ENCODE assay signal across 9 mouse cellular contexts in genomic region chr1:160044237-160045021, GRCm38 (mm10). TPM values are rescaled to one million over a fixed set of nuclear protein-coding genes. Genes with fewer than 3 reads are reported as not detected.
DNase-seq lines count a peak whose midpoint lies in the region; ATAC-seq lines count a peak whose summit lies in the region.
"Had no signal": no experiment of that assay in that cellular context is flagged by ENCODE, and none has a peak within 500 bp of the region (broad histone marks: within the 10 kb centered on the region; RNA-seq: fewer than 3 reads in every experiment).

TSS of gene 4930523C07Rik (plus strand) at chr1:160044382.

- peak; percentile 9 for DNase-seq in layer of hippocampus, adult 11-12 months (ENCODE audit: low spot score)
- DNase-seq in layer of hippocampus, postnatal 14 days (ENCODE audit: low spot score in 2 of 2), result no peak
- peak; percentile 9 for DNase-seq in cerebellum, adult 11 months
- DNase-seq in hindbrain, embryonic 10.5 days (ENCODE audit: low spot score), result peak; percentile 50
- peak; percentile 73 to 75 for DNase-seq in spleen, postnatal 14 days (ENCODE audit: low spot score in 2 of 2)

- H3K27me3 ChIP-seq in forebrain, embryonic 16.5 days (replicated peaks; ENCODE audit: control insufficient read depth, insufficient read depth, low read length), result no peaks in the 10 kb centered on the region
- no peaks in the 10 kb centered on the region for H3K27me3 ChIP-seq in hindbrain, embryonic 10.5 days (ENCODE audit: insufficient read depth, poor library complexity, severe bottlenecking)
- H3K27me3 ChIP-seq in limb, embryonic 13.5 days, result no peaks in the 10 kb centered on the region; the same call in 1 of the 2 replicates
- peaks cover 7% of the 10 kb centered on the region; the same call in 1 of the 2 replicates for H3K27me3 ChIP-seq in midbrain, embryonic 13.5 days

- H3K27ac ChIP-seq in forebrain, embryonic 16.5 days (ENCODE audit: low read length), result no peak within 1 kb of the TSS
- peak within 1 kb of the TSS; percentile 81 for H3K27ac ChIP-seq in hindbrain, embryonic 10.5 days
- no peak within 1 kb of the TSS; the same call in 1 of the 2 replicates for H3K27ac ChIP-seq in limb, embryonic 13.5 days
- no peak within 1 kb of the TSS for H3K27ac ChIP-seq in midbrain, embryonic 13.5 days

- peak within 1 kb of the TSS; percentile 40; the same call in 1 of the 2 replicates for H3K9ac ChIP-seq in forebrain, embryonic 16.5 days (replicated peaks; ENCODE audit: low read depth, low read length)
- peak within 1 kb of the TSS; percentile 72 for H3K9ac ChIP-seq in limb, embryonic 13.5 days
- peak within 1 kb of the TSS; percentile 36; the same call in 1 of the 2 replicates for H3K9ac ChIP-seq in midbrain, embryonic 13.5 days (replicated peaks)

- H3K4me2 ChIP-seq in forebrain, embryonic 16.5 days (ENCODE audit: low read length), result peak within 1 kb of the TSS; percentile 62
- peak within 1 kb of the TSS; percentile 82 for H3K4me2 ChIP-seq in limb, embryonic 13.5 days (replicated peaks)
- H3K4me2 ChIP-seq in midbrain, embryonic 13.5 days (replicated peaks), result peak within 1 kb of the TSS; percentile 62

- H3K9me3 ChIP-seq in forebrain, embryonic 16.5 days (ENCODE audit: control insufficient read depth, low read length), result no peaks in the 10 kb centered on the region
- H3K9me3 ChIP-seq in hindbrain, embryonic 10.5 days, result no peaks in the 10 kb centered on the region
- H3K9me3 ChIP-seq in limb, embryonic 13.5 days, result no peaks in the 10 kb centered on the region
- H3K9me3 ChIP-seq in midbrain, embryonic 13.5 days, result no peaks in the 10 kb centered on the region
- H3K9me3 ChIP-seq: G1E had no signal

- WGBS in forebrain, embryonic 16.5 days, result 2% methylated on average over 33 of the region's 33 CpGs
- 3% methylated on average over 33 of the region's 33 CpGs for WGBS in hindbrain, embryonic 10.5 days
- WGBS in limb, embryonic 13.5 days, result 4% methylated on average over 33 of the region's 33 CpGs
- WGBS in midbrain, embryonic 13.5 days, result 3% methylated on average over 33 of the region's 33 CpGs

- peaks cover 7% of the 10 kb centered on the region for H3K4me1 ChIP-seq in forebrain, embryonic 16.5 days (replicated peaks; ENCODE audit: control insufficient read depth, insufficient read depth, low read length)
- H3K4me1 ChIP-seq in hindbrain, embryonic 10.5 days (replicated peaks), result peaks cover 17% of the 10 kb centered on the region
- 0 out of 2 replicates have a peak, but pooled peaks cover 5% of the 10 kb centered on the region for H3K4me1 ChIP-seq in limb, embryonic 13.5 days
- peaks cover 7% of the 10 kb centered on the region for H3K4me1 ChIP-seq in midbrain, embryonic 13.5 days (replicated peaks)

- H3K36me3 ChIP-seq in forebrain, embryonic 16.5 days (ENCODE audit: control insufficient read depth, insufficient read depth), result no peaks in the 10 kb centered on the region
- H3K36me3 ChIP-seq in hindbrain, embryonic 10.5 days, result no peaks in the 10 kb centered on the region
- no peaks in the 10 kb centered on the region for H3K36me3 ChIP-seq in limb, embryonic 13.5 days
- no peaks in the 10 kb centered on the region for H3K36me3 ChIP-seq in midbrain, embryonic 13.5 days
- H3K36me3 ChIP-seq: G1E had no signal

- peak within 1 kb of the TSS; percentile 31 for H3K4me3 ChIP-seq in forebrain, embryonic 16.5 days (replicated peaks; ENCODE audit: low read length)
- peak within 1 kb of the TSS; percentile 57 for H3K4me3 ChIP-seq in hindbrain, embryonic 10.5 days
- H3K4me3 ChIP-seq in limb, embryonic 13.5 days, result peak within 1 kb of the TSS; percentile 51
- H3K4me3 ChIP-seq in midbrain, embryonic 13.5 days (replicated peaks), result peak within 1 kb of the TSS; percentile 37

- peak; percentile 59; the same call in 1 of the 2 replicates for ATAC-seq in forebrain, embryonic 16.5 days
- peak; percentile 67 for ATAC-seq in limb, embryonic 13.5 days (ENCODE audit: low FRiP score, low read depth)
- peak; percentile 40; the same call in 1 of the 2 replicates for ATAC-seq in midbrain, embryonic 13.5 days

RNA-seq across cellular contexts. Expression of gene 4930523C07Rik, which starts in this region (rescaled TPM):
- 1 to 10 TPM; 2.9 to 4.5 TPM for total RNA-seq in layer of hippocampus, postnatal 14 days (2021)
- 2.1 and 2.5 TPM in 2 replicates for polyA plus RNA-seq in forebrain, embryonic 16.5 days (2015; fragmentation: Nextera tagmentation; extraction: Ambion mirVana)
- polyA plus RNA-seq in hindbrain, embryonic 10.5 days (2016; fragmentation: Nextera tagmentation; extraction: Ambion mirVana), result 1.7 and 2.9 TPM in 2 replicates
- polyA plus RNA-seq in limb, embryonic 13.5 days (2015; fragmentation: Nextera tagmentation; extraction: Ambion mirVana), result 11.8 TPM in 2 replicates
- polyA plus RNA-seq in midbrain, embryonic 13.5 days (2015; fragmentation: Nextera tagmentation; extraction: Ambion mirVana), result 1.1 and 1.2 TPM in 2 replicates
- polyA plus RNA-seq: G1E had no signal

Comparison
In these comparisons a context has a peak if more than half of its experiments do, and no peak if none do; other contexts are left out.
1. DNase-seq: peak in layer of hippocampus, adult 11-12 months (single experiment), cerebellum, adult 11 months (single experiment), hindbrain, embryonic 10.5 days (single experiment) and spleen, postnatal 14 days (2 of 2); none in layer of hippocampus, postnatal 14 days (0 of 2).
2. Peak in every context shown above with its lines, with median percentiles within 50 percentile points of each other: ATAC-seq, H3K4me2 ChIP-seq, H3K4me3 ChIP-seq and H3K9ac ChIP-seq.